Mouse (Mus musculus): Measurements from ENCODE around the gene Mss51. TPM values are rescaled to one million over a fixed set of nuclear protein-coding genes. Genes with fewer than 3 reads are reported as not detected.

Mss51 gene
- polyA plus RNA-seq, 1 experiment: 2.6 TPM

- WGBS: 90% methylated on average over 9 of the region's 9 CpGs
- TF ChIP-seq CTCF (IDR thresholded peaks at IDR 0.05; ENCODE audit: insufficient read depth, low read length): no peak
- TF ChIP-seq POLR2A (IDR thresholded peaks at IDR 0.05; ENCODE audit: borderline replicate concordance, extremely low read depth, low read depth, low read length): no peak
- Histone ChIP-seq H3K4me3 (replicated peaks; ENCODE audit: extremely low read depth, low read depth, low read length) (no peak overlapping the region), H3K4me1 (ENCODE audit: control insufficient read depth, insufficient read depth, low read length) (no peaks in the 10 kb centered on the region)
- no peak for DNase-seq
Observed at GRCm38 (mm10) chr14:20458378-20458777, 38.3 kb downstream of the Mss51 start.

DNA sequence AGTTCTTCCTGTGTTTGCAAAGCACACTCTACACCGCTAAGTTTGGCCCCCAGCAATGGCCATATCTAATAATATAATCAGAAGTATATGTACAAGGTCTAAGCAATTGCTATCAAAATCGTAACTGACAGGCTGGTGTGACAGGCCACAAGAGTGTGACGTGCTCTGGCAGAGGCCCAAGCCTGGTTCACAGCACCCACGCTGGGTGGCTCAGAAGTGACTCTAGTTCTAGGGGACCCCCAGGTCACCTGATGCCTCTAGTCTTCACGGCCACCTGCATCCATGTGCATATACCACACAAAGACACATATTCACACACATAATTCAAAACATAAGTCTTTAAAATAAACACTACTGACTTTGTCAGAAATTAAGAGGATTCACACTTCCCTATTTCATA lies 43.8 kb downstream of the Mss51 start:
- Histone ChIP-seq H3K4me1 (ENCODE audit: control insufficient read depth, insufficient read depth, low read length) (no peaks in the 10 kb centered on the region), H3K4me3 (replicated peaks; ENCODE audit: extremely low read depth, low read depth, low read length) (no peak overlapping the region)
- TF ChIP-seq POLR2A (IDR thresholded peaks at IDR 0.05; ENCODE audit: borderline replicate concordance, extremely low read depth, low read depth, low read length): no peak
- no peak for TF ChIP-seq CTCF (IDR thresholded peaks at IDR 0.05; ENCODE audit: insufficient read depth, low read length)
- no peak for DNase-seq
- 90% methylated on average over 5 of the region's 5 CpGs for WGBS

DNA sequence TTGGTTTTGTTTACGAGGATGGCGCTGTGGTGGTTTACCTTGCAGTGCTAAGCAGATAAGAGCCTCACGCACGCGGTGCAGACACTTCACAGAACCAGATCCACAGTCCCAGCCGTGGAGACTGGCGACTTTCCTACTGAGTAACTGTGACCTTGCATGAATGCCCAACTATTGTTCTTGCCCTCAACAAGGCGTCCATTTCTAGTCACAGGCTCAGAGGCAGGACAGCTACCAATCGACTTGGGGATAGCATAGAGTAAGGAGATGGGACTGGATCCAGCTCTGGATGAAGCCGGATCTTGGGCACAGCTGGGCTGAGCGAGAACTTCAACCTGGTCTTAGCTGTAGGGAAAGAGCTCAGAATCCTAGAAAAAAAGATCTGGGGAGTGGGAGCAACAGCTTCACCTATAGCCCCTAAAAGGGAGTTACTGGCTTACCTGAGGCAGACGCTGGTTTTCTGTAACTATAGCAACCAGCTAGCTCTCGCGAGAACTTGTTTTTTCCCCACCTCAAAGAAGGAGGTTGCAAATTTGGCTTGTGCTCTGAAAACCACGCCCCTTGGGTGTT lies 44.9 kb downstream of the Mss51 start, which contains the start of gene Cfap70:
Cfap70 (minus strand) TSS at position 462 of the 567 bp plus-strand sequence.
- WGBS: 3% methylated on average over 15 of the region's 15 CpGs
- H3K4me1 ChIP-seq (ENCODE audit: control insufficient read depth, insufficient read depth, low read length): no peaks in the 10 kb centered on the region
- peak within 1 kb of the TSS; percentile 20 for H3K4me3 ChIP-seq (replicated peaks; ENCODE audit: extremely low read depth, low read depth, low read length)
- no peak for TF ChIP-seq CTCF (IDR thresholded peaks at IDR 0.05; ENCODE audit: insufficient read depth, low read length)
- TF ChIP-seq POLR2A (IDR thresholded peaks at IDR 0.05; ENCODE audit: borderline replicate concordance, extremely low read depth, low read depth, low read length): no peak
- DNase-seq: peak; percentile 40

DNA sequence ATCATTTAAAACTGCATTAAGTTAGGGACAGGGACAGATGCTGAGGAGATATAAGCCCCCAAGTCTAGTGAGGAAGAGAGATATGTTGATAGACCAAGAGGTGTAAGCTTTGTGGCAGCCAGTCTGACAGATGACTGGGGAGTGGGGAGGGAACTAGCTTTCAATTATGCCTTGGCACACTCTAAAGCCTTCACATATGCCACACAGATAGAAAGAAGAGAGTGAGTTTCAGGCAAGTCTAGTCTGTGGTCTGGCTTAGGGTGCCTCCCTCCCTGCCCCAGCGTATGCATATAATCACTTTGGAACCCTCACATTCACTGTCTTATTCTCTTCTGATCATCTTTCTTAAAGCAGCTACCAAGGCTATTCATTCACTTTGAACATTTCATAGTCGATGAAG lies 45.4 kb downstream of the Mss51 start:
- no peak for TF ChIP-seq CTCF (IDR thresholded peaks at IDR 0.05; ENCODE audit: insufficient read depth, low read length)
- no peak for TF ChIP-seq POLR2A (IDR thresholded peaks at IDR 0.05; ENCODE audit: borderline replicate concordance, extremely low read depth, low read depth, low read length)
- no peak overlapping the region for H3K4me3 ChIP-seq (replicated peaks; ENCODE audit: extremely low read depth, low read depth, low read length)

GRCm38 (mm10) chr14:20447209-20447608 lies 49.5 kb downstream of the Mss51 start:
- no peak for TF ChIP-seq POLR2A (IDR thresholded peaks at IDR 0.05; ENCODE audit: borderline replicate concordance, extremely low read depth, low read depth, low read length)
- TF ChIP-seq CTCF (IDR thresholded peaks at IDR 0.05; ENCODE audit: insufficient read depth, low read length): no peak
- WGBS: 41% methylated on average over 12 of the region's 12 CpGs

More for the DNA sequence above, 45.4 kb downstream of the Mss51 start:
- DNase-seq: no peak
- H3K4me1 ChIP-seq (ENCODE audit: control insufficient read depth, insufficient read depth, low read length): no peaks in the 10 kb centered on the region
- WGBS: 7% methylated on average over 2 of the region's 2 CpGs

GRCm38 (mm10) chr14:20442252-20442651 lies 54.4 kb downstream of the Mss51 start:
- 64% methylated on average over 17 of the region's 17 CpGs for WGBS
- no peaks in the 10 kb centered on the region for H3K4me1 ChIP-seq (ENCODE audit: control insufficient read depth, insufficient read depth, low read length)
- no peak for TF ChIP-seq POLR2A (IDR thresholded peaks at IDR 0.05; ENCODE audit: borderline replicate concordance, extremely low read depth, low read depth, low read length)
- no peak for TF ChIP-seq CTCF (IDR thresholded peaks at IDR 0.05; ENCODE audit: insufficient read depth, low read length)
- H3K4me3 ChIP-seq (replicated peaks; ENCODE audit: extremely low read depth, low read depth, low read length): no peak overlapping the region
- no peak for DNase-seq

More at GRCm38 (mm10) chr14:20447209-20447608, 49.5 kb downstream of the Mss51 start:
- no peak overlapping the region for H3K4me3 ChIP-seq (replicated peaks; ENCODE audit: extremely low read depth, low read depth, low read length)
- DNase-seq: no peak
- H3K4me1 ChIP-seq (ENCODE audit: control insufficient read depth, insufficient read depth, low read length): no peaks in the 10 kb centered on the region

- no peak overlapping the region for H3K4me3 ChIP-seq (replicated peaks; ENCODE audit: extremely low read depth, low read depth, low read length)
- DNase-seq: no peak
- TF ChIP-seq POLR2A (IDR thresholded peaks at IDR 0.05; ENCODE audit: borderline replicate concordance, extremely low read depth, low read depth, low read length) (no peak), CTCF (IDR thresholded peaks at IDR 0.05; ENCODE audit: insufficient read depth, low read length) (no peak)
- no peaks in the 10 kb centered on the region for H3K4me1 ChIP-seq (ENCODE audit: control insufficient read depth, insufficient read depth, low read length)
- 61% methylated on average over 6 of the region's 6 CpGs for WGBS
Observed at GRCm38 (mm10) chr14:20436976-20437375, 59.7 kb downstream of the Mss51 start.

Other genes starting within 250 kb of the Mss51 start
- gene Kcnk16, start 227.7 kb downstream of the Mss51 start, polyA plus RNA-seq (2012; rRNA removed): 0.12 TPM in 1 of 2 replicates, not detected in the other
- gene Nudt13, start 202.2 kb downstream of the Mss51 start, polyA plus RNA-seq (2012; rRNA removed): 15.1 and 20.8 TPM in 2 replicates
- gene Ecd, start 148.8 kb downstream of the Mss51 start, polyA plus RNA-seq (2012; rRNA removed): 10.8 and 14.4 TPM in 2 replicates
- gene Fam149b, start 148.7 kb downstream of the Mss51 start, polyA plus RNA-seq (2012; rRNA removed): 21.0 and 24.6 TPM in 2 replicates
- 17.5 and 24.6 TPM in 2 replicates for gene Dnajc9, start 108.0 kb downstream of the Mss51 start, polyA plus RNA-seq (2012; rRNA removed)
- 29.9 and 32.3 TPM in 2 replicates for gene Mrps16, start 103.3 kb downstream of the Mss51 start, polyA plus RNA-seq (2012; rRNA removed)
- gene Cfap70, start 44.7 kb downstream of the Mss51 start, polyA plus RNA-seq (2012; rRNA removed): 1.4 and 1.7 TPM in 2 replicates
- gene Anxa7, start 16.8 kb downstream of the Mss51 start, polyA plus RNA-seq (2012; rRNA removed): 83.1 and 88.9 TPM in 2 replicates
- 6.5 and 14.2 TPM in 2 replicates for gene Ppp3cb, start 49.7 kb upstream of the Mss51 start, polyA plus RNA-seq (2012; rRNA removed)
- 14.9 and 17.6 TPM in 2 replicates for gene Usp54, start 144.2 kb upstream of the Mss51 start, polyA plus RNA-seq (2012; rRNA removed)
- 19.8 TPM in 1 of 2 replicates, not detected in the other for gene Myoz1, start 159.6 kb upstream of the Mss51 start, polyA plus RNA-seq (2012; rRNA removed)
- 1.5 and 4.3 TPM in 2 replicates for gene Synpo2l, start 171.5 kb upstream of the Mss51 start, polyA plus RNA-seq (2012; rRNA removed)
- gene Sec24c, start 177.4 kb upstream of the Mss51 start, polyA plus RNA-seq (2012; rRNA removed): 175 TPM in 2 replicates
- 24.8 and 34.9 TPM in 2 replicates for gene Fut11, start 198.1 kb upstream of the Mss51 start, polyA plus RNA-seq (2012; rRNA removed)
- gene Chchd1, start 206.1 kb upstream of the Mss51 start, polyA plus RNA-seq (2012; rRNA removed): 19.7 and 23.2 TPM in 2 replicates
- gene Zswim8, start 210.7 kb upstream of the Mss51 start, polyA plus RNA-seq (2012; rRNA removed): 221 and 236 TPM in 2 replicates
- 36.9 and 44.0 TPM in 2 replicates for gene Ndst2, start 237.7 kb upstream of the Mss51 start, polyA plus RNA-seq (2012; rRNA removed)

Data from lung, adult 2 months (tissue).